Mouse (Mus musculus) lung, postnatal 0 days (tissue): ENCODE data around the gene Rora. TPM values are rescaled to one million over a fixed set of nuclear protein-coding genes. Genes with fewer than 3 reads are reported as not detected.

Experiments used
- ATAC-seq: fragments of 200-750 bp; cut with Nextera tagmentation; 2 replicates; pipeline ENCODE4 v1.8.0; 2017; ENCODE audit warnings: moderate library complexity
- DNase-seq: peaks from one replicate; pipeline ENCODE4 v3.0.0-alpha.2; 2016; ENCODE audit warnings: low spot score
- H3K27ac ChIP-seq: fragments of 300-500 bp; sonication (generic); 2 replicates; pipeline ENCODE4 v1.5.1; 2014; ENCODE audit warnings: antibody characterized with exemption, mild to moderate bottlenecking, low read length, mixed read lengths
- H3K27me3 ChIP-seq: fragments of 300-500 bp; sonication (generic); replicated peaks from 2 replicates; pipeline ENCODE4 v1.6.1; 2014; ENCODE audit warnings: low read length, mixed read lengths; ENCODE audit not compliant: insufficient read depth
- H3K36me3 ChIP-seq: fragments of 300-500 bp; sonication (generic); 2 replicates; pipeline ENCODE4 v1.6.1; 2014; ENCODE audit warnings: low read length, mixed read lengths; ENCODE audit not compliant: insufficient read depth
- H3K4me1 ChIP-seq: fragments of 300-500 bp; sonication (generic); 2 replicates; pipeline ENCODE4 v1.6.1; 2014; ENCODE audit warnings: antibody characterized with exemption, low read depth, low read length, mixed read lengths; ENCODE audit not compliant: insufficient read depth
- H3K4me2 ChIP-seq: fragments of 300-500 bp; sonication (generic); replicated peaks from 2 replicates; pipeline ENCODE4 v1.6.1; 2014; ENCODE audit warnings: low read depth, mild to moderate bottlenecking, low read length, moderate library complexity, mixed read lengths
- H3K4me3 ChIP-seq: fragments of 300-500 bp; sonication (generic); 2 replicates; pipeline ENCODE4 v1.5.1; 2014; ENCODE audit warnings: low read depth, low read length
- H3K9ac ChIP-seq: fragments of 300-500 bp; sonication (generic); replicated peaks from 2 replicates; pipeline ENCODE4 v1.6.1; 2014; ENCODE audit warnings: low read depth, mild to moderate bottlenecking
- H3K9me3 ChIP-seq: fragments of 300-500 bp; sonication (generic); 2 replicates; pipeline ENCODE4 v1.6.1; 2016; ENCODE audit warnings: low read length, mixed read lengths
- CTCF ChIP-seq: IDR thresholded peaks from 2 replicates; pipeline ENCODE4 v1.5.1; 2016; ENCODE audit warnings: antibody characterized with exemption, mild to moderate bottlenecking
- EP300 ChIP-seq: IDR thresholded peaks from 2 replicates; pipeline ENCODE4 v1.6.1; 2016; ENCODE audit warnings: antibody characterized with exemption, mild to moderate bottlenecking, control low read depth
- WGBS: fragments of 180-500 bp; shearing (Covaris S2); extraction: QIAGEN DNeasy Blood & Tissue Kit; methylation state at CpG from one replicate; pipeline ENCODE4 v1.1.7; 2014; 5-methylcytosine and 5-hydroxymethylcytosine counted together
- polyA plus RNA-seq: library from polyadenylated mRNA; unstranded; fragments of >200 nt; fragmentation: Nextera tagmentation; extraction: Ambion mirVana; gene quantifications from 2 replicates; pipeline ENCODE4 v1.2.1, GENCODE M21; 2015

Rora gene
- polyA plus RNA-seq, 1 experiment from 2014 or later: 18.8 TPM

DNA sequence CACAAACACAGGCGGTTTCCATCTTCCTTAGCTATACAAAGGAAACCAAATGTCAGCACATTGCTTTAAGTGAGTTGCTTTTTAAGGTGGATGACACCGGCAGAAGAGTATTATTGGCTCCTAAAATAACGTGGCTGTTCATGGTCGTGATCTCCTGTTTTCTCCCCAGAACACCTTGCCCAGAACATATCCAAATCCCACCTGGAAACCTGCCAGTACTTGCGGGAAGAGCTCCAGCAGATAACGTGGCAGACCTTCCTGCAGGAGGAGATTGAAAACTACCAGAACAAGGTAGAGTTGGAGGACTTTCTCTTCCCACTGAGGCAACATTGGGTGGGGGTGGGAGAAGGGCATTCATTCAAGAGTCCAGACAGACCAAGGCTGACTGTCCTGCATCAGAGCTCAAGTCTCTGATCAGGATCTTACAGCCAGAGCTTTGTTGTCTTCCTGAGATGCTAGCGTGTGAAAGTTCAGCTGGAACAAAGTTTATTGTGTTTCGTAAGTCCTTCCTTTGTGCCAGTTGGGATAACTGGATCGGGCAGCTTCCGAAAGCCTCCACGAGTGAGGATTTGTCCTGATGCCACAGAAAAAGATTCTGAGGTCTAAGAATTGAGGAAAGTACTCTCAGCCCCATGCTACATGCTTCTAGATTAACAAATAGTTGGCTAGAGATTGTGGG, 717.6 kb downstream of the Rora start:
- no peak overlapping the region for H3K9ac ChIP-seq
- H3K27ac ChIP-seq: no peak overlapping the region
- no peak for ATAC-seq
- H3K4me1 ChIP-seq: no peaks in the 10 kb centered on the region
- H3K27me3 ChIP-seq: no peaks in the 10 kb centered on the region
- no peak for TF ChIP-seq CTCF
- TF ChIP-seq EP300: no peak
- H3K4me2 ChIP-seq: no peak overlapping the region
- H3K4me3 ChIP-seq: no peak overlapping the region
- peaks cover 7% of the 10 kb centered on the region; the same call in 1 of the 2 replicates for H3K36me3 ChIP-seq
- DNase-seq: no peak
- no peaks in the 10 kb centered on the region for H3K9me3 ChIP-seq
- WGBS: 72% methylated on average over 11 of the region's 11 CpGs

DNA sequence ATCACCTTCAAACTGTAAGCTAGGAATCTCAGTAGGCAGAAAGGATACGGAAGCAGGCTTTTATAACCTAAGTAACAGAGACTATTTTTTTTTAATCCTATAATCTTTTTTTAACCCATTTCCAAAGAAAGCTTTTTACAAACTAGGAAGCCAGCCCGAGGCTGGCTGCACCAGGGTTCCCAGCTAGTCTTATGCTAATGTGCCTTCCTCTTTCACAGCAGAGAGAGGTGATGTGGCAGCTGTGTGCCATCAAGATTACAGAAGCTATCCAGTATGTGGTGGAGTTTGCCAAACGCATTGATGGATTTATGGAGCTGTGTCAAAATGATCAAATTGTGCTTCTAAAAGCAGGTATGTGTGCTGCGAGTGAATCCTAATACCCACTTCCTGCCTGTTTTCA, 719.3 kb downstream of the Rora start:
- Histone ChIP-seq H3K4me1 (no peaks in the 10 kb centered on the region), H3K27me3 (no peaks in the 10 kb centered on the region), H3K27ac (no peak overlapping the region), H3K9ac (no peak overlapping the region), H3K4me2 (no peak overlapping the region), H3K9me3 (no peaks in the 10 kb centered on the region), H3K4me3 (no peak overlapping the region), H3K36me3 (peaks cover 7% of the 10 kb centered on the region; the same call in 1 of the 2 replicates)
- no peak for DNase-seq
- 57% methylated on average over 4 of the region's 4 CpGs for WGBS
- ATAC-seq: no peak
- no peak for TF ChIP-seq CTCF
- TF ChIP-seq EP300: no peak

DNA sequence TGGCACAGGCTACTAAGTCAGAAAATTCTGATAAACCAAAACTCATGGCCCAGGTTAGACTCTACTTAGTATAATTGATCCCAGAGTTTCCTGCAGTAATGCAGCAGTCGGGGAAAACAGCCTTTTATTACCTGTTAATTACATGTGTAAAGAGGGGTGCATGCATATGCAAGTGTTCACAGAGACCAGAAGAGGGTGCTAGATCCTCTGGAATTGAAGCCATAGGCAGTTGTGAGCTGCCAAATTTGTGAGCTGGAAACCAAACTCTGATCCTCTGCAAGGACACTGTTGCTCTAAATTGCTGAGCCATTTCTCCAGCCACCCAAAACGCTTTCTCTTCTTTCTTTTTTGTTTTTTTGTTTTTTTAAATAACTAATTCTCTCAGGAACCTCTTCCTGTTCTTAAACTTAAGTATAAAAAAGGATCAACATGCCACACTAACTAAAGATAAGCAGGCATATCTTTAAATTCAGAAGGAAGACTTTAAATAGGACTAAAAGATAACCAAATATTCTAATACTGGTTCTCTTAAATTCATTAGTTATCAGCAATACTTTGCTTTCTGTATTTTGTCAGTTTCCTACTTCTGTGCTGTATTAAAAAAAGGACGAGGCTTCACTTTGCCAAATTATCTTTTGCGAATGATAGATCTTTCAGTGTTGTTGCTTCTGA, 723.5 kb downstream of the Rora start:
- WGBS: 90% methylated on average over 4 of the region's 4 CpGs
- H3K27me3 ChIP-seq: no peaks in the 10 kb centered on the region
- no peak overlapping the region for H3K9ac ChIP-seq
- H3K4me2 ChIP-seq: no peak overlapping the region
- H3K4me3 ChIP-seq: no peak overlapping the region
- no peak for DNase-seq
- no peaks in the 10 kb centered on the region for H3K4me1 ChIP-seq
- H3K36me3 ChIP-seq: 0 out of 2 replicates have a peak, but pooled peaks cover 13% of the 10 kb centered on the region
- no peak for TF ChIP-seq EP300
- TF ChIP-seq CTCF: peak; percentile 37; the same call in 1 of the 2 replicates
- H3K27ac ChIP-seq: no peak overlapping the region
- H3K9me3 ChIP-seq: no peaks in the 10 kb centered on the region
- no peak for ATAC-seq

DNA sequence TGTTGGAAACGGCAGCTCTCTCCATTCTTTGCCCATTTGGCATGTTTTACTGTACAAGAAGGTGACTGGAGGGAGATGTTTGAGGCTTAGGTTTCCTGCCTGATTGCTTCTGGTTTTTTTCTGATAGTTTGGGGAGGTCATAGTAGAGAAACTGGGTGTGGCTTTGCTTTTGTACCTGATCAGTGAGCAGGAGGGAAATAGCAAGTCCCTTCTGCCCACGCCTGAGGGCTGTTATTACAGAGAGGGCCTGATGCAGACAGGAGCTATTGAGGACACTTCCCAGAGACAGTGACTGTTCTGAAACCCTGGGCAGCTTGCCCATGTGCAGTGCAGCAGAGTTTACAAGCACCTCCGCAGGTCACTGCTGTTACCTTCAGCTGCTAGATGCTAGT, 724.1 kb downstream of the Rora start:
- no peak overlapping the region for H3K4me2 ChIP-seq
- no peaks in the 10 kb centered on the region for H3K9me3 ChIP-seq
- no peaks in the 10 kb centered on the region for H3K4me1 ChIP-seq
- ATAC-seq (no peak), DNase-seq (no peak)
- no peak overlapping the region for H3K9ac ChIP-seq
- TF ChIP-seq EP300 (no peak), CTCF (no peak)
- WGBS: 86% methylated on average over 3 of the region's 3 CpGs
- H3K27me3 ChIP-seq: no peaks in the 10 kb centered on the region
- H3K4me3 ChIP-seq: no peak overlapping the region
- H3K27ac ChIP-seq: no peak overlapping the region
- 0 out of 2 replicates have a peak, but pooled peaks cover 13% of the 10 kb centered on the region for H3K36me3 ChIP-seq

DNA sequence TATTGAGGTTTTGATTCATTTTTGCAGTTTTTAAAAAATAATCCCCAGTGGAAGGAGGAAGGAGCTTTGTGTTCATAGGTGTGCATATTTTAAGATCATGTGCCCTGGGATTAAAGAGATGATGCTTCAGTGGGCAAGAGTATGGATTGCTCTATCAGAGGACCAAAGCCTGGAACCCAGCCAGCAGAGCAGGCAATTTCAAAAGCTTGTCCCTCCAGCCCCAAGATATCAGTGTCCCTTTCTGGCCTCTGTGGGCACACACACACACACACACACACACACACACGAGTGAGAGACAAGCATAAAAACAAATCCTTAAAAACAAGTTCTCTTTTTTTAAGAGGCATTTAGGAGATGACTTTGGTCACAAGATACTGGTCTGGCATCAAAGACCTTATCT, 727.0 kb downstream of the Rora start:
- no peak overlapping the region for H3K4me2 ChIP-seq
- ATAC-seq: no peak
- DNase-seq: no peak
- H3K4me1 ChIP-seq: no peaks in the 10 kb centered on the region
- no peak overlapping the region for H3K9ac ChIP-seq
- no peak overlapping the region for H3K27ac ChIP-seq
- H3K9me3 ChIP-seq: no peaks in the 10 kb centered on the region
- 0 out of 2 replicates have a peak, but pooled peaks cover 5% of the 10 kb centered on the region for H3K36me3 ChIP-seq
- H3K4me3 ChIP-seq: no peak overlapping the region
- H3K27me3 ChIP-seq: no peaks in the 10 kb centered on the region
- TF ChIP-seq EP300: no peak
- 50% methylated on average over 1 of the region's 1 CpGs for WGBS

DNA sequence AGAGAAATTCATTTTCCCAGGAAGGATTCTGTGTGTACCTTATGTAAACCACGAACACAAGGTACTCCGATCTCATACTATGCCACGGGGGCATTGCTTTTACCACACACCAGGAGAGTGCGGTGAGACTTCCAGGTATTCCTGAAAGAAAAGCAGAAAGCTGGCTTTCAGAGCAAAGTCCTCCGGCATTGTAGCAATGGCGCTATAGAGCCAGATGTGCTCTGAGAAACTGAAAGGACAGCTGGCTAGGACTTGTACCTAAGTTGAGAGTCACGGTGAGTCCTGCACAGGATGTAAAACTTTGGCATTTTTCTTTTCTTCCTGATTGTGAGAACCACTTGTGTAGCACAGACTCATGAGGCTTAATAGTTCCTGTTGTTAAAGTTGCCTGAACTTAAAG, 728.2 kb downstream of the Rora start:
- TF ChIP-seq CTCF: 0 out of 2 replicates have a peak, but pooled peaks have one; percentile 12
- TF ChIP-seq EP300: no peak
- H3K27ac ChIP-seq: no peak overlapping the region
- WGBS: 58% methylated on average over 7 of the region's 7 CpGs
- H3K9ac ChIP-seq: no peak overlapping the region
- H3K9me3 ChIP-seq: no peaks in the 10 kb centered on the region
- no peak overlapping the region for H3K4me3 ChIP-seq
- no peak for ATAC-seq
- DNase-seq: no peak
- no peaks in the 10 kb centered on the region for H3K27me3 ChIP-seq
- no peak overlapping the region for H3K4me2 ChIP-seq
- 0 out of 2 replicates have a peak, but pooled peaks cover 5% of the 10 kb centered on the region for H3K36me3 ChIP-seq
- H3K4me1 ChIP-seq: no peaks in the 10 kb centered on the region
